Mouse (Mus musculus) testis, adult 2 months (tissue): Measurements from ENCODE around the gene Tekt1. TPM values are rescaled to one million over a fixed set of nuclear protein-coding genes. Genes with fewer than 3 reads are reported as not detected.

Experiments used
- H3K27ac ChIP-seq: fragments of 200-500 bp; 2 replicates; pipeline ENCODE4 v1.5.1; 2012; ENCODE audit warnings: low read depth, low read length; ENCODE audit not compliant: control insufficient read depth, insufficient read depth
- H3K27me3 ChIP-seq: fragments of 200-500 bp; 2 replicates; pipeline ENCODE4 v1.6.1; 2012; ENCODE audit warnings: mild to moderate bottlenecking, low read length, moderate library complexity; ENCODE audit not compliant: control insufficient read depth, insufficient read depth
- H3K36me3 ChIP-seq: fragments of 200-500 bp; 2 replicates; pipeline ENCODE4 v1.6.1; 2012; ENCODE audit warnings: mild to moderate bottlenecking, low read length; ENCODE audit not compliant: control insufficient read depth, insufficient read depth
- H3K4me1 ChIP-seq: fragments of 200-500 bp; 2 replicates; pipeline ENCODE4 v1.6.1; 2012; ENCODE audit warnings: low read length; ENCODE audit not compliant: control insufficient read depth, insufficient read depth
- H3K4me3 ChIP-seq: fragments of 200-500 bp; 2 replicates; pipeline ENCODE4 v1.5.1; 2012; ENCODE audit warnings: low read depth, mild to moderate bottlenecking, low read length, moderate library complexity, mixed read lengths; ENCODE audit not compliant: control insufficient read depth
- CTCF ChIP-seq: fragments of 200-500 bp; IDR thresholded peaks from 2 replicates; pipeline ENCODE4 v1.5.1; 2012; ENCODE audit warnings: low read depth, mild to moderate bottlenecking, inconsistent platforms, low read length, moderate library complexity; ENCODE audit not compliant: control insufficient read depth, insufficient read depth, insufficient replicate concordance
- POLR2A ChIP-seq: fragments of 200-500 bp; IDR thresholded peaks from 2 replicates; pipeline ENCODE4 v1.6.1; 2012; ENCODE audit warnings: low read depth, mild to moderate bottlenecking, inconsistent platforms, low read length, moderate library complexity; ENCODE audit not compliant: control insufficient read depth
- polyA plus RNA-seq: library from polyadenylated mRNA; depleted of rRNA; stranded (reverse); fragments of >200 nt; gene quantifications from 2 replicates; pipeline ENCODE4 v1.2.3, GENCODE M21; 2012

Gene Tekt1
- polyA plus RNA-seq, 1 experiment = 184 TPM

DNA sequence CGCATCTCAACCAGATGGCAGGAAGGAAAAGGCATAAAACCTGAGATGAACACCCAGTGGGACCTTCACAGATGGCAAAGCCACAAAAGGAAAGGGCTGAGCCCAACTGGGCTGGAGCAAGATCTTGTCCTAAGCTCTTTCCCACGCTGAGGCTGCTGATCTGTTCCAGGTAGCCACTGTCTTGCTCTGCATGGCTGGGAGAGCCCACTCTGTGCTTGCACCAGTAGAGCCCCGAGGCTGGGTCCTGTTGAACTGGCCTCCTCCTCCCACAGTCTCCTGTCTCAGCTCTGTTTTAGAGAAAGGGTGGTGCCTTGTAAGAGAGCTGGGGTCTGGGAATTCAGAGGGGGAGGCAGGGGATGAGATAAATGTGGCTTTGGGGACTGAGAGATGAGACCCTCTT lies 44.8 kb upstream of the Tekt1 start:
- no peak overlapping the region for H3K4me3 ChIP-seq
- TF ChIP-seq POLR2A = no peak
- TF ChIP-seq CTCF = no peak
- peaks cover 19% of the 10 kb centered on the region for H3K4me1 ChIP-seq
- H3K36me3 ChIP-seq = no peaks in the 10 kb centered on the region
- H3K27ac ChIP-seq = no peak overlapping the region
- no peaks in the 10 kb centered on the region for H3K27me3 ChIP-seq

DNA sequence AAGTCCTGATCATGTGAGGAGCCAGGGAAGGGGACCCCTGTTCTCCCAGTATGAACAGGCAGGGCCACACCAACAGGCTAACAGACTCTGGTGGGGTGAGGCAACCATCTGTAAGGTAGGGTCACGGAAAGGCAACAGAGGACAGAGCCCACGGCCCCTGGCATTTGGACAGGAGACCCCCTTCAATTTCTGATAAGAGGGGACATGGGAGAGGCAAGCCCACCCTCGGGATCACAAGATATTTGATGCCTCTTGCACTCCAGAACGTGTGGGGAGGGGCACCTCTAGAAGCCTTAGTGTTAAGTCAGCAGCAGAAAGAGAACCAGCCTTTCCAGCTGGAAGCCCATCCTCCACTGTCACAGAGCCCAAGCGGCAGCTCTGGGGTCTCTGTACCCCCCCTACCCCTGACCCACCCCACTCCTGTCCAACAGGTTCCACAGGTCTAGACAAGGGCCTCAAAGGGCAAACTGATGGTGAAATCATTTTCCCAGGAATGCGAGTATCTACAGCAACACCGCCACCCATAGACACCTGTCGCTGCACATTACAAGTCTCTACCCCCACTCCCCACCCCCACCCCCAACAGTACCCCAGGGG lies 43.9 kb upstream of the Tekt1 start:
- TF ChIP-seq CTCF (no peak), POLR2A (no peak)
- no peaks in the 10 kb centered on the region for H3K27me3 ChIP-seq
- H3K27ac ChIP-seq = no peak overlapping the region

DNA sequence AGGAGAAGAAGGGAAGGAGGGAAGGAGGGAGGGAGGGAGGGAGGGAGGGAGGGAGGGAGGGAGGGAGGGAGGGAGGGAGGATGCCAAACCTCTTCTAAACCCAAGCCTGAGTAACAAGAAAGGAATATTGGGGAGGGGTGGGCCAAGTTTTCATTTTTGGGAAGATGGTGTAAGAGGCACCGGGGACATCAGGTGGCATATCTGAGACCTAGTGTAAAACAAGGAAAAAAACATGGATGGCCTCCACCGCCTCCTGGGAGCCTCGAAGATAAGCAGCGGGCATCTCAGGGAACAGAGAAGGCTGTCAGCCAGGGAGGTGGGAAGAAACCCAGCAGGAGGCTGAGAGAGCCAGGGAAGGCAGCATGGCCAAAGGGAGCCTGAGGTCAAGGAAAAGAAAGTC lies 43.3 kb upstream of the Tekt1 start:
- Histone ChIP-seq H3K27ac (no peak overlapping the region), H3K27me3 (no peaks in the 10 kb centered on the region), H3K4me3 (no peak overlapping the region), H3K36me3 (no peaks in the 10 kb centered on the region), H3K4me1 (peaks cover 6% of the 10 kb centered on the region)
- TF ChIP-seq CTCF (no peak), POLR2A (no peak)

More for the DNA sequence above, 43.9 kb upstream of the Tekt1 start:
- no peaks in the 10 kb centered on the region for H3K36me3 ChIP-seq
- H3K4me3 ChIP-seq = no peak overlapping the region
- H3K4me1 ChIP-seq = peaks cover 12% of the 10 kb centered on the region

DNA sequence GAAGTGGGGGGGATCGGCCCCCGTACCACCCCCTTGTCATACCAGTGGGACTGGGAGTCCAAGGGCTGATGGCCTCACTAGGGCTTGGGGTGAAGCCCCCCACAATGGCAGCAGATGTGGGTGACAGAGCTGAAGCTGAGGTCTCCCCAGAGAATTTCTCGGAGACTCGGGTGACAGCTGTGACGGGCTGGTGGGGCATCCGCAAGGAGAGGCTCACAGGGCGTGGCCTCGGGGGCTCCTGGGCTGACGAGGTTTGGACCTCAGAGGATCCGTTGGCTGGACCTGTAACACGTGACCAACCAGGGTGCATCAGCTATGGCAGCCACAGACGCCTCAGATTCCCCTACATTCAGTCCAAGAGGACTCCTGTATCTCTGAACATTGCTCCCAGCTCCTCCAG lies 40.7 kb upstream of the Tekt1 start:
- TF ChIP-seq CTCF = no peak
- TF ChIP-seq POLR2A = no peak
- H3K4me1 ChIP-seq = no peaks in the 10 kb centered on the region
- no peaks in the 10 kb centered on the region for H3K27me3 ChIP-seq
- H3K36me3 ChIP-seq = no peaks in the 10 kb centered on the region
- H3K27ac ChIP-seq = no peak overlapping the region
- no peak overlapping the region for H3K4me3 ChIP-seq

DNA sequence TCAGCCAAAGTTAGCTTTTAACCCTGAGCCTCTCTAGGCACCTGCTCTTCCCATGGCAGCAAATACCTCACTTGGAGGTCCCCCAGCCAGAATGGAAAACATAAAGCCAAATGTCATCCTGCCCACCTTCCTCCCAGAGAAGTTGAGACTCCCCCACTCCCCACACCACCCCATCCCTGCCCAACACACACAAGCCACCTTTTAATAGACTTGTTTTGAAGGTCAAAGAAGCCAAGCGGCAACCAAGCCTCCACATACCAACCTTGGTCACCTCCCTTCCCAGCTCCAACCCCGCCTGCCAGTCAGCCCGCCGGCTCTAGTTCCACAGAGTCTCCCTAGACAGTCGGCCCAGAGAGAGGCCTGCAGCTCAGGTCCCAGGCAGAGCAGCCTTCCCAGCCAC lies 39.8 kb upstream of the Tekt1 start:
- Histone ChIP-seq H3K4me1 (no peaks in the 10 kb centered on the region), H3K27me3 (no peaks in the 10 kb centered on the region), H3K27ac (no peak overlapping the region), H3K4me3 (no peak overlapping the region), H3K36me3 (no peaks in the 10 kb centered on the region)
- no peak for TF ChIP-seq CTCF
- no peak for TF ChIP-seq POLR2A

DNA sequence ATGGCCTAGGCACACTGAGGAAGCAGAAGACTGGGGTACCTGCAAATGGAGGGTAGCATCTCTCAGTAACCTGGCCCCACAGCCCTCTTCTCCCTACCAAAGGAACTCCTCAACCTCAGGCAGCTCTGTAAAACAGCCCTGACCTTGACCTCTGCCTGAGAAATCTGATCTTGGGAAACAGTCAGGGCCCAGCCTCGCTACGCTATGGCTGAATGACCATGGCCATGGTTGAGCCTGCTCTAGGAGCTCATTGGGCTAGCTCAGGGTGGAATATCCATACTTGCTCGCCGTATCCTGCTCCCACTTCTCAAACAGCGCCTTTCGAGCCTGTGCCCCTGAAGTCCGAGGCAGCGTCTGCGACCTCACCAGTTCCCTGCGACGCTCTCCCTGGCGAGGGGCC lies 38.8 kb upstream of the Tekt1 start:
- Histone ChIP-seq H3K36me3 (no peaks in the 10 kb centered on the region), H3K27ac (no peak overlapping the region), H3K27me3 (no peaks in the 10 kb centered on the region), H3K4me1 (no peaks in the 10 kb centered on the region), H3K4me3 (no peak overlapping the region)
- TF ChIP-seq CTCF = no peak

DNA sequence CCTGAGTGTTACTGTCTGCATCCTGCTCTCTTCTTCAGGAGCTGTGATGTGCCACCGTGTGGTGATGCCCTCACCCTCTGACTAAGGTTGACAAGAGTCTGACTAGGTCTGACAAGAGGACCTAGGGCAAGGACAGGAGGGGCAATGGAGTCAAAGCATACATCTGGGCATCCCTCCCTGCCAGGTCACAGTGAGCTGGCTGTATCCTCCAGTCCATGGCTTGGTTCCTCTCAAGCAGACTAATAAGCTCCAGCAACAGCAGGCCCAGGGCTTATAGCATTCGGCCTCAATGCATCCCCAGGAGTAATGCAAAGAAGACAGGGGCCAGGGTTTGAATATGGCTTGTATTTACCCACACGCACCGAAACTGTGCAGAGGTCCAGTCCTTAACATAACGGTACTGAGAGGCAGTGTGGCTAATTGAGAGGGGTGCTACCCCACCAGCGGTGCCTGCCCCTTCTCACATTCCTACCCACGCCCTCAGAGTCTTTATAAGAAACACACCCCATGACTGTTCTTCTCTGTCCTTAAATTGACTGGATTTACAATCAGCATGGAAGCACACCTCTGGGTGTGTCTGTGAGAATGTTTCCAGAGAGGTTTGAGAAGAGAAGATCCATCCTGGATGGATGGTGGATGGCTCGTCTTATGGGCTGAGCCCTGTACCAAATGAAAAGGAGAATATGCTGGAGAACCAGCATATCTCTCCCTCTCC lies 35.7 kb upstream of the Tekt1 start:
- Histone ChIP-seq H3K27me3 (no peaks in the 10 kb centered on the region), H3K4me1 (peaks cover 2% of the 10 kb centered on the region; the same call in 1 of the 2 replicates), H3K4me3 (no peak overlapping the region), H3K27ac (no peak overlapping the region), H3K36me3 (no peaks in the 10 kb centered on the region)
- no peak for TF ChIP-seq POLR2A
- TF ChIP-seq CTCF = no peak

DNA sequence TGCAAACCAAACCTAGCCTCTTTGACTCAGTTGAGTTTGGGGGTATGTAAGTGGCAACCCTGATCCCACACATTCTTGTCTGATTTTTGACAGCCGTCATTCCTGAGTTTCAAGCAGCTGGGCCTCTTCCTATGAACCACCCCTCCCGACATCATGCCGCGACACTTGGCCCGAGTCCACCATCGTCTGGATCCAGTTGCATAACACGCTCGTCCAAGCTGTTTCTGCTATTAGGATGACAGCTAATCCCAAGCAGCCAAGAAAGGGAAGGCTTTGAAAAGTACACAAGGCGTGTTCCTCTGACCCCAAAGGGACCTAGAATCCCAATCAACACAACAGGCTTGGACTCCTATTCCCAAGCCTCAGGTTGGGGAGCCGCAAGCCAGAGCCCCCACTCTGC lies 34.8 kb upstream of the Tekt1 start:
- Histone ChIP-seq H3K4me1 (peaks cover 2% of the 10 kb centered on the region; the same call in 1 of the 2 replicates), H3K27me3 (no peaks in the 10 kb centered on the region), H3K4me3 (no peak overlapping the region), H3K36me3 (no peaks in the 10 kb centered on the region), H3K27ac (no peak overlapping the region)
- TF ChIP-seq CTCF = no peak
- TF ChIP-seq POLR2A = no peak
